Mouse (Mus musculus) lung, adult 10 weeks (tissue): ENCODE data around the gene Lce1m. TPM values are rescaled to one million over a fixed set of nuclear protein-coding genes. Genes with fewer than 3 reads are reported as not detected.

Experiments used
- polyA plus RNA-seq: library from polyadenylated mRNA; stranded (reverse); fragments of 350-450 nt; fragmentation: Illumina TruSeq; extraction: RNeasy Lipid Tissue Mini Kit (QIAGEN cat#74804); gene quantifications from one replicate; pipeline ENCODE4 v1.2.3, GENCODE M21; 2014; ENCODE audit warnings: low read depth, low replicate concordance; ENCODE audit not compliant: insufficient read depth

Lce1m gene
- not detected for polyA plus RNA-seq

DNA sequence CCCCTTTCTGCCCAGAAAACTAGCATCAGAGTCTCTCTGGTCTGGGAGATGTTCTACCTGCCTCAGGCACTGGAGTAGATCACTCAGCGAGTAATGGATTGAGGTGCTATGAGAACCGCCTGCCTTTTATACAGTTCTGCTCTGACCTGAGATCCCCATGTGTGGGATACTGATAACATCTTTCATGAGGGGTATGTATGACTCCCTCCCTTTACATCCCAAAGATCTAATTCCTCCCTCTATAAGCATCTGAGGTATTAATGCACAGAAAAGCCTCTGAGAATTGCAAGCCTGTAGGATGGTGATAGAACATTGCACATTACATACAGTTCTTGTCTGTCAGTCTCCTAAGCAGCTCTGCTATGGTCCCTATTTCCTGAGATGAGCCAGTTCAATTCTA lies at the start of gene Lce1m:
Gene Lce1m (minus strand): TSS at position 101 of the 400 bp plus-strand sequence.

DNA sequence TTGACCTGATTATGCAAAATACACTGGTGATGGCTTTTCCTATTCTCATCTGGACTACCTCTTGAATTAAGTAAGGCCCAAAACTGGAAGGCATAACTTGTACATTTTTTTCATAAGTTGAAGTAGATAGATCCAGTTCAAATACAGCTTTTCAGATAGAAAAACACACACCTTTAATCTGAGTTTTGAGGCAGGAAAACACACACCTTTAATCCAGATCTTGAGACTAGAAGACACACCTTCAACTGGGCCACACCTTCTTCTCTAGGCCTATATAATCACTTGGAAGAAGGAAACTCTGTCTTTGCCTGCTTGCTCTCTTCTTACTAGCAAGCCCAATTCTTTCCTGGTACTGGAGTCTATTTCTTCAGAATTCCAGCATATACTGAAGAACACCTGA lies 49.7 kb upstream of the Lce1m start, which contains the start of gene Gm4858:
Gene Gm4858 (plus strand): TSS at position 301 of the 400 bp plus-strand sequence.

DNA sequence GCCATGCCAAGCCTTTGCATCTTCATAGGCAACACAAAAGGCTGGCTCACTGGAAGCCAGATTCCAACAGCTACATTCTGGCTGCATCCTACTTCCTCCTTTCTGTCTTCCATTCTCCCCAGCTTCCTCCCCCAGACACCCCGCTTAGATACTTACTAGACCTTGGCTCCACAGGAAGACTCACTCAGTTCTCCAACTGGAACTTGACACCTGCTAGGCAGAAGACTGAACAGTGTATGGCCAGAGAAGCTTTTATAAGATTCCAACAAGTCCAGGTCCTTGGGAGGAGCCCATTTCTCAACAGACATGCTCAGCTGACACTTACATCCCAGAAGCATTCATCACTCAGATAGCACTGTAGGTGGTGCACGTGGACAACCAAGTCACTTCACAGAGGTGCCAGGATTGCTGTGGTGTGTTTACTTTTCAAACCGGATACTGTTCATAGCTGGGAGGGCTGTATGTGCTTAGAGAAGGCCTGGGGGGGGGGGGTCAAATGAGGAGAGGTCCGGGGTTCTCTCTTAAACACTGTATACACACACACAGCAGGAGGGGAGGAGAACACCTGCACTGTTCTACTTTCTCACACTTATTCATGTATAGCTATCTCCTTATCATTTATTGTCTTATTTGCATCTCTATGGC lies 3.3 kb downstream of the Lce1m start, which contains the start of gene Crct1:
Gene Crct1 (minus strand): TSS at position 228 of the 645 bp plus-strand sequence.

DNA sequence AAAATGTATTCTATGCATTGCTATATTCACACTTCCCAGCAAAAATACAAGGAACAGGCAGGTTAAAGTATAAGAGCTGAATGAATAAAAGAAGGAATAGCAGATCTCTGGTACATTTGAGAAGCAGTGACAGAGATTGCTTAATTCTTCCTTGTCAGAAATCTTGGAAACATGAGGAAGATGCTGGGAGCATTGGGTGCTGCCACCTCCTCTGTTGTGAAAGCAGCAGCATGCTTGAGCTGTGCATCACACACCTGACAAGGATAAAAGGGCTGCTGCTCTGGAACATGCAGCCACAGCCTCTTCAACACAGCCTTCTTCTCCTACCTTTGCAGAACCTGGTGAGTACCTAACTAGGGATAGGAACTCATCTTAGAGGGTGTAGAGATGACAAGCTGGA lies 26.9 kb downstream of the Lce1m start, which contains the start of gene Lce3f:
Gene Lce3f (plus strand): TSS at position 301 of the 400 bp plus-strand sequence.

Other genes with a start within 250 kb of the Lce1m start
- gene Lce1i, start 240.2 kb downstream of the Lce1m start, polyA plus RNA-seq: not detected
- not detected for gene Lce1j, start 228.5 kb downstream of the Lce1m start, polyA plus RNA-seq
- not detected for gene Lce1k, start 211.2 kb downstream of the Lce1m start, polyA plus RNA-seq
- not detected for gene Kprp, start 191.8 kb downstream of the Lce1m start, polyA plus RNA-seq
- not detected for gene Lce1l, start 167.8 kb downstream of the Lce1m start, polyA plus RNA-seq
- gene 2310050C09Rik, start 148.8 kb downstream of the Lce1m start, polyA plus RNA-seq: not detected
- gene Lce3a, start 92.8 kb downstream of the Lce1m start, polyA plus RNA-seq: not detected
- gene Lce3b, start 86.1 kb downstream of the Lce1m start, polyA plus RNA-seq: not detected
- not detected for gene Lce3c, start 74.6 kb downstream of the Lce1m start, polyA plus RNA-seq
- not detected for gene Lce3d, start 61.7 kb downstream of the Lce1m start, polyA plus RNA-seq
- not detected for gene Lce3e, start 52.0 kb downstream of the Lce1m start, polyA plus RNA-seq
- gene Lce3f, start 26.8 kb downstream of the Lce1m start, polyA plus RNA-seq: not detected
- gene Crct1, start 3.4 kb downstream of the Lce1m start, polyA plus RNA-seq: not detected
- not detected for gene Gm4858, start 49.8 kb upstream of the Lce1m start, polyA plus RNA-seq
- gene Crnn, start 125.7 kb upstream of the Lce1m start, polyA plus RNA-seq: not detected
- gene Flg2, start 178.2 kb upstream of the Lce1m start, polyA plus RNA-seq: not detected